Mouse (Mus musculus) regulatory T cell (primary cell): ENCODE data around the gene Pecam1.
"Not testable (repeated sequence)": the region's sequence is repeated elsewhere in the genome, so short reads cannot be mapped to it uniquely, and the experiment has no call there.

Experiments
- in situ Hi-C: fragments of 300-600 bp; cut with MboI, MseI; formaldehyde crosslinking; loops from one replicate; pipeline ENCODE4 v1.15.1; 2025; ENCODE audit warnings: high pct_unique_total_duplicates

Pecam1 gene

DNA sequence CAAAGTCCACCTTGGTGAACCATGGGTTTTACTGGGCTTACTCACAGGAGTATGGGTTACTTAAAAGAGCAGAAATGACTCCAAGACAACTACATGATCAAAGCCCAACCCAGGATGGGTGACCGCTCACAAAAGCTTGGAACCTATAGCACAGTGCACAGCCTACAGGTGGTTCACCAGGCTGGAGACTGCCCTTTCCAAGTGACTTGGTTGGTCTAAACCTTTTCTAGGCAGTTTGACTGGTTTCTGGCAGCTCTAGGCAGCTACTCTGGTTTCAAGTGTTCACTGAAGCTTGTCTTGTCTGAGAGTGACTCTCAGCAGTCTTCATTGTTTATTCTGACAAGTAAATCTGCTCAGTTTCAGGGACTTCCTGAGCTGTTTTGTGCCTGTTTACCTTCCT lies 20.8 kb downstream of the Pecam1 start:
- in situ Hi-C loops = no loop called here

DNA sequence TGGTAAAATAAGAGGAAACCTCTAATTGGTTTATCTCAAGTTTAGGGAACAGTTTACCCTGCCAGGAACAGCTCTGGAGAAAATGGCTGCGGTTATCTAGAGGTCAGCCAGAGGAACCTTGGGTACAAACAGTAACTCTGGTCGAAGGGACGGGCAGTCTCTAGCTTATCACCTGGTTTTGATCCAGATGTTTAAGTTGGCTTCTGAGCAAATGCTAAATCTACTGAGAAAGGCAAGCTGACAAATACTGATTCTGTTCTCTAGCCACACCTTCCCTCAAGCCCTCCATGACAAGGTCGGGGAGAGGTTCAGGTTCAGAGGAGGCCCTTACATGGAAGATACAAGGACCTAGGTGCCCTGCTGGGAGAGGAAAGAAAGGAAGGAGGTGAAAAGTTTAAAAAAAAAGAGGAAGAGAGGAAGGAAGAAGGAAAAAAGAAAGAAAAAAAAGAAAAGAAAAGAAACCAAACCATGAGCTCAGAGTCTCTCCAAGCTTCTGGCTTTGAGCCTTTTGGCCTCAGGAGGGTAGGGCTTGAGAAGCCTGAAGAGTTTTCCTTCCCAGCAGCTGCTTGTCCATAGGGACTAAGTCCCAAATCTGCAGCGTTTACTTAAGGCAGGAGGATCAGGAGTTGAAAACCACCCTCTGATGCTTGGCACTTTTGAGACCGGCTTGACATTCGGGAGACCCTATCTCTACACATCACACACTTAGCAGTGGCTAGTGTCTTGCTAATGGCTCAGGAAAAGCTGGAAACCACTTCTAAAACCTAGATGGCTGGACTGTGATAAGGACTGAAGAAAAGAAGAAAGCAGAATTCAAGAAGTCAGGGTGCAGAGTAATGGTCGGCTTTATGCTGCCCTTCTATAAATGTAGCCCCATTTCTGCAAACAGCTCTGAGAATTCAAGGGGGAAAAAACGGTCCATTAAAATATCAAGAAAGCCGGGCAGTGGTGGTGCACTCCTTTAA lies 21.7 kb downstream of the Pecam1 start:
- in situ Hi-C loops = no loop called here

GRCm38 (mm10) chr11:106727967-106728366 lies 22.5 kb downstream of the Pecam1 start:
- in situ Hi-C loops = no loop called here

GRCm38 (mm10) chr11:106724916-106725235 lies 25.6 kb downstream of the Pecam1 start:
- in situ Hi-C loops = not testable (repeated sequence)

DNA sequence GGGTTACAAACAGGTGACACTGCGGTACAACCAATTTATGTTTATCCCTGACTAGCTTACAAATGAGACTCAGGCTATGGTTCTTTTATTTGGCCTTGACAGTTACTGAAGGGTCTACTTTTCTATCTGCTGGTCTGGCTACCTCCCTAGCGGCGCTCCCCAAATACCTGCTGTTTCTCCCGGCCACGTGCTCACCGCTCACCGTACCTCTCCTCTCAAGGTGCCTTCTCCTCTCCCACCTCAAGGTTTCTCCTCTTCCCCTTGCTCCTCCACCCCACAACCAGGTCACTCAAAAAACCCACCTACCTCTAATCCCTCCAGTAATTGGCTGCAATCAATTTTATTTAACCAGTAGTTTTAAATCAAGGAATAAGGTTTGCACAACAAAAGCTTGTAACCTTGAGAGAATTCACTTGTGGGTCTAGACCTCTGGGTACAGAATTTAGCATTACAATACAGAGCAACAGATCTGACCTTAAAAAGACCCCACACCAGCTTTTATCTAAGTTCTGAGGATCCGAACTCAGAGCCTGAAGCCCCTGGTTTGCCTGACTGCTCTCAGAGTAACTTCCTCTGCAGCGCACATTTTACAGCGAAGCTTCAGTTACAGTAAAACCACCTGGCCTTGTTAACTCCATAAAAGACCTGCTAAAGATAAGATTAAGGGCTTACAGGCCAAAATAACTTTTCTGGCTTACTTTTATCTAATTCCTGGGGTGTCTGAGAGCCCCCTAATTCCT lies 26.1 kb downstream of the Pecam1 start:
- in situ Hi-C loops = no loop called here

DNA sequence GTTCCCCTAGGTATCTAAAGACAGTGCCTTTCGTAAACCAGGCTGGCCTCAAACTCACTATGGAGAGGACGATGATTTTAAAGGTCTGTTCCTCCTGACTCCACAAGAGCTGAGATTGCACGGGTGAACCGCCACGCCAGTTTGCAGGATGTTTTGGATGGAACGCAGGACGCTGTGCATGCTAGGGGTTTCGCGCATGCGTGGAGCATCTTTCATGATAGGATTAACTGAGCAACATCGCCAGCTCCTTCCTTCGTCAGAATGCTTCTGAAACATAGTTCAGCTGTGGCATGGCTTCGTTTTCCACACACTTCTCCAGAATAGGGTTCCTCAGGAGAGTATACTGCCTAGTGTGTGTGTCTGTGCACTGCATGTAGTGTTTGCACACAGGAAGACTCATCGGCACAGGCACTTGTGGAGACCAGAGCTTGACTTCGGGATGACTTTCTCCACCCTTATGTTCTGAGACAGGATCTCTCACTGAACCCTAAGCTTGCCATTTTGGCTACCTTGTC lies 26.8 kb downstream of the Pecam1 start:
- in situ Hi-C loops = no loop called here

DNA sequence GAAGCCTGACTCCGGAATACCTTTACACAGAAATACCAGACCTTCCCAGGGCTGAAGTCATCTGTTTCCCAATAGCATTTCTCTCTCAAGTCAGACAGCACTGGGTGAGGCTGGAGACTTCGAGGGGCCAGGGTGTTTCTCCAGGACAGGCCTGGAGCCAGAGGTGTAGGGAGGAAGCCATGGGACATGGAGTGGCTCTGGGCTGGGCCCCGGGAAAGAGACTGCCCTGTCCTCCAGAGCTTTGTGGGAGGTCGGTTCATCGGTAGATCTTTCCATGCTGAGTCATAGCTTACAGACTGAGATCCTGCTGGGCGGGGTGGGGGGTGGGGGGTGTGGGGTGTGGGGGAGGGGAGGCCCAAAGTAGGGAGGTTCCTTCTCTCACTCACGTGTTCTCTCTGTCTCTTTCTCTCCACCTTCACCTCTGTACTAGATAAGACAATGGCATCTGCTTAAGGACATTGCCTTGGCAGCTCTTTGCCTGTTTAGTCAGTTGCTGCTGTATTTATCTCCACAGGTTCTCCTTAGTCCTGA lies 27.5 kb downstream of the Pecam1 start:
- in situ Hi-C loops = no loop called here

DNA sequence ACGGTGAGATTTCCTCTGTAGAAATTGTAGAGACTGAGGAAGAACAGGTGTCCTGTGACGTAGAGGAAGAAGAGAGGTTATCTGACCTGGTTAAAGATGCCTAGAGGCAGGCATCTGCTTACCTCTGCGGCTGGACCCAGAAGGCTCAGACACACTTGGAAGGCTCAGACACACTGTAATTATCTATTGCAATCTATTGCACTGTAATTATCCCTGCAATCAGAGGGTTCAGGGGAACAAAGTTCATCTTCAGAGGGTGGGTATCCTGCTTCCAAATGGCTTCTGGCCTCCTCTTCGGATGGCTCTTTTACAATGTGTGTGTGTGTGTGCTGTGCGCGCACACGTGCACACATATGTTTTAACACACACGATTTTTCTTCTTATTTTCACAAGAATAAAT lies 30.0 kb downstream of the Pecam1 start:
- in situ Hi-C loops = no loop called here

DNA sequence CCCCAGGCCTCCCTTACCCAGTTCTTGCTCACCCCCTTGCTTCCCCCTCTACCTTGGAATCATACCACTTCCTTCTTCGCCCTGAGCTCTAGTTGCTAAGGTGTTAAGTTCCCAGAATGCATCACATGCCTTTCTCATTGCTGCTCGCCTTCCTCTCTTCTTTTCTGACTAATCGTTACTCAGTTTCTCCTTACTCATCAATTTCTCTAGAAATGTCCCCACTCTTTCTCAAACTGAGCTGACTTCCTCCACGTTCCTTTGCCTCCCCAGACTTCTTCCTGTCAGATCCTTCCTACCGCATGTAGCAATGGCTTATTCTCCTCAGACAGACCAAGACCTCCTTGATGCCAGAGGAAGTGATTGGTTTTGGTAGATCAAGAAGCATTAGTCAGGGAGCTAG lies 33.9 kb downstream of the Pecam1 start:
- in situ Hi-C loops = no loop called here

GRCm38 (mm10) chr11:106715066-106715465 lies 35.4 kb downstream of the Pecam1 start:
- in situ Hi-C loops = no loop called here

DNA sequence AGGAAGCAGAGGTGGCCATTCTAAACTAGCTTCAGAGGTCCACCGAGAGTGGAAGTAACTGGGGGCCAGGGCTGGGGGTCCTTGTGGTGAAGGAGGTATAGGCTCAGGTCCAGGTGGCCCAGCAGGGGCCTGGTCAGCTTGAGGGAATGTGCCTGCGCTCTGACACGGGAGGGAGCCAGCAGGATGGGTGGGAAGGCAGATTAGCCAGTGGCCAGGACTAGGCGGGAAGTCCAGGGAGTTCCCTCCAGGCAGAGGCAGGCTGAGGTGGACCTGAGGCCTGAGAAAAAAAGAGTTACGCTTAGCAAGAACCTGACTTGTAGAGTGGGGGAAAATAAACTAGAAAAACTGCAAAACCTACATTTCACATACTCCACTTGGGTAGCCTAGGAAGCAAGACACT lies 39.6 kb downstream of the Pecam1 start:
- in situ Hi-C loops = no loop called here

DNA sequence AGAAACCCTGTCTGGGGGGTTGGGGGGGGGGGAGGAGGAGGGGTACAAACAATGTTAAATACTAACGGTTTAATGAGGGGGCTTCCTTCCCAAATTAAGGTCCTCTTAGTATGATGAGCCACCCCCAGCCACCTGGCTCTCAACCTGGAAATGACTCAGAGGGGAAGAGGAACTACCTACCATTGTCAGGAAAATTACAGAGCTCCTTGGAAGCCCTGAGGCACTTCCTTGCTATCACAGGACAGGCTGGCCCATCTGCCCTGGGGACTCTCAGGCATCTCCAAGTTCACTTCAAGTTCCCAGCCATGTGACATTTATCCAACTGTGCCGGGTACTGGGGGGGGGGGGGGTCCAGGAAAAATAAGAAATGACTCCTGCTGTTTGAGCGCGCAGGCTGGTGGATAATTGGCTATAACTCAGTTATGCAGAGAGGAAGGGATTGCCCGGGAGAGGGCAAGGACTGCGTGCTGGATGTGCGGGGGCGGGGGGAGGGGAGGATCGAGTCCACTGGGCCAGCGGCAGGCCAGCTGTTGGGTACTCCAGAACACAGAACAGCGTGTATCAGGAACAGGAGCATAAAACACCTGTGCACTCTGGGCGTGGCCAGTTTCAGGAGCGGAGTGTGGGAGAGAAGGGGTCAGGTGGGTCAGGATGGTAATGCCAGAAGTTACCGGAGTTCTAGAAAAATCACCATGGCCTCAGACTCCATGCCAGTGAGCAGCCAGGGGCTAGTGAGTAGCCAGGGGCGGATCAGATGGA lies 41.0 kb downstream of the Pecam1 start:
- in situ Hi-C loops = no loop called here

- in situ Hi-C loops = no loop called here
Measured at GRCm38 (mm10) chr11:106707866-106708265, 42.6 kb downstream of the Pecam1 start.

GRCm38 (mm10) chr11:106707085-106707484 lies 43.3 kb downstream of the Pecam1 start:
- in situ Hi-C loops = no loop called here

- in situ Hi-C loops = no loop called here
Measured at GRCm38 (mm10) chr11:106706212-106706611, 44.2 kb downstream of the Pecam1 start.

DNA sequence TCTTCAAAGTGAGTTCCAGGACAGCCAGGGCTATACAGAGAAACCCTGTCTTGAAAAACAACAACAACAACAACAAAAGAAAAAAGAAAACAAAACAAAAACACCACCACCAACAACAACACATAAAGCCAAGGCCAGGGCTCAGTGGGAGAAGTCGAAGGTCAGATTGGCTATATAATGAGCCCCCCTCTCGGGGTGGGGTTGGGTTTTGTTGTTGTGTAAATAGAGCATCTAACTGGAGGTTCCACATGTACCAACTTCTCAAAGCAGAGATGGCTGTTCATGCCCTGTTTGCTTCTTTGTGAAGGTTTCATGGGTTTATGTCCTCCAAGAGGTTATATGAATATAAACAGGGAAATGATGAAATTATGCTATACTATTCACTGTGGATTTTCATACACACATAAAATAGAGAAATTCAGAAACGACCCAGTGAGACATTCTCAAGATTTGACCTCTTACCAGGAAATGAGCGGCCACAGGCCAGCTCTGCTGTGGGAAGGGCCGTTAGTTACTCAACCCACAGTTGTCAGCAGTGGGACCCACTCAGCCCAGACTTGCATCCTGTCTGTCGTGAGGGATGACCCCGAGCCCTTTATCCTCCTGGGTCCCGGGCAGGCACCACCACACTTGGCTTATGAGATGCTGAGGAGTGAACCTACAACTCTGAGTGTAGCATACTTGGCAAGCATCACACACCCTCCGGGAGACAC lies 45.9 kb downstream of the Pecam1 start:
- in situ Hi-C loops = no loop called here

DNA sequence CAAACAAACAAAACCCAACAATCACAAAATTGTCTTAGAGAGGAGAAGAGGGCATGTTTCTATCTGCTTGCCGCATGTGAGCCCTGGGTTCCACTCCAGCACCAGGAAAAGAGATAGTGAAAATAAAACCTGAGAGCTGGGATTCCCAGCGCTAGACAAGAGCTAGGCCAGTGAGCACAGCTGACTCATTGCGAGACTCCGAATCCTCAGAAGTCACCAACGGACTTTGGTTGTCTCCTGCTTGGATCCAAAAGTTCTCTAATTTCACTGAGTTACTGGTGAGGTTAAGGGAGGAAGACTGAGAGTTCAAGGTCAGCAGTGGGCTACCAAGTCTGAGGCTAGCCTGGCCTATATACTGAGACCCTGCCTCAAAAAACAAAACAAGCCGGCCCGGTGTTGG lies 46.5 kb downstream of the Pecam1 start:
- in situ Hi-C loops = no loop called here

DNA sequence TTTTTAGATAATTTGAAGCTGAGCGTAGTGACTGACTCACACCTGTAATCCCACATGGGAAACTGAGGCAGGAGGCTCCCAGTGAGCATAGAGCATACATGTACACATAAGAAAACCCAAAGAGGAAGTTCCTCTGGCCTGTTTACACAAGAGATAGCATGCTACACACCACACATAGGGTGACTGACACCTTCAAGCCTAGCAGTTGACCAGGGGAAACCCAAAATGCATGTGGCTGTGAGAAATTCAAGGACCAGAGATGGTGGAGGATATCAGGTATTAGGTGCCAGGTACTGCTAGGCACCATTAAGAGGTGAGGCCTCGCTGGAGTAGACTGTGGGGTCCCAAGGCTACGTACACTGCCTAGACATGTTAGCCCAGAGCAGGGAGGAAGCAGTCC lies 47.8 kb downstream of the Pecam1 start:
- in situ Hi-C loops = no loop called here

GRCm38 (mm10) chr11:106701589-106701988 lies 48.8 kb downstream of the Pecam1 start:
- in situ Hi-C loops = no loop called here

DNA sequence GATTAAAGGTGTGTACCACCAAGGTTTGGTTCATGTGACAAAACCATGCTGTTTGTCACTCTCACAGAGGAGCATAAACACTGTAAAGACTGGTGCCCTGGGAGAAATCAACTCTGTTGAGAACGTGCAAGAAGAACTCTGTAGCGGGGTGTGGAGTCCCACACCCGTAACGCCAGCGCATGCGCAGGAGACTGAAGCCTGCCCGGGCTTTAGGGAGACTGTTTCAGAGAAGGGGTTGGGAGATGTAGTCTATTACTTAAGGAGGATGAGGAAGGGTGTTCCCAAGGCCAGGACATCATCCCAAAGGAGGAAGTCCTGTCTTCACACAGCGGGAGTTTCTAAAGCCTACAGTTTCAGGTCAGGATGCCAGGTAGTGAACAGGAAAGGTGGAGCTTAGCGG lies 51.3 kb downstream of the Pecam1 start:
- in situ Hi-C loops = no loop called here

GRCm38 (mm10) chr11:106698289-106698688 lies 52.1 kb downstream of the Pecam1 start:
- in situ Hi-C loops = no loop called here
